Mouse (Mus musculus) spleen, adult 18-20 months (tissue): ENCODE results near the gene Vmn2r40.
"Not testable (repeated sequence)": the region's sequence is repeated elsewhere in the genome, so short reads cannot be mapped to it uniquely, and the experiment has no call there.

Experiments
- DNase-seq, 2 experiments: peaks; one replicate each; pipeline ENCODE4 v3.0.0; 2022; ENCODE audit warnings: mixed read lengths in 2 of 2

Gene Vmn2r40

DNA sequence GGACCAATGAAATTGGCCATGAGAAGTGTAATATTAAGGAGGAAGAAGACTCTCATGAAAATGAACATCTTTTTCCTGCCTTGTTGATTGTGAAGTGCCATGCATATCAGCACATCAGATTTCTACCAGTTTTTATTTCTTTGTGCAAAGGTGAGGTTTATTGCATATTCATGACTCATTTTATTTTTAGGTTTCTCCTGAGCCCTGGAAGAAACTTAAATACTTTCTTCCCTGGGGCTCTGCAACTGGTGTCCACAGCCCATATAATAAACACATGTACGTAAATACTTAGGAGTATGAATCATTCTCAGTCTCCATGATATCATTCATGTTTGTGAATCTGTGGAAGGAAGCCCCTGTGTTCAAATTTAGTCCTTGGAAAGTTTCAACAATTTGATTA is at the start of gene Vmn2r40:
TSS of gene Vmn2r40 (minus strand) at position 101 of the 400 bp plus-strand sequence.
- DNase-seq = not testable (repeated sequence)
